Mouse (Mus musculus) kidney, embryonic 16.5 days (tissue): Measurements from ENCODE around the gene Zhx3. TPM values are rescaled to one million over a fixed set of nuclear protein-coding genes. Genes with fewer than 3 reads are reported as not detected.

ENCODE experiments used
- ATAC-seq: fragments of 200-750 bp; cut with Nextera tagmentation; 2 replicates; pipeline ENCODE4 v1.8.0; 2017; ENCODE audit warnings: moderate TSS enrichment; ENCODE audit not compliant: low FRiP score, low TSS enrichment
- H3K27ac ChIP-seq: fragments of 300-500 bp; sonication (generic); 2 replicates; pipeline ENCODE4 v1.5.1; 2014; ENCODE audit warnings: low read length
- H3K27me3 ChIP-seq: fragments of 300-500 bp; sonication (generic); 2 replicates; pipeline ENCODE4 v1.6.1; 2014; ENCODE audit warnings: low read length, control low read depth, mixed read lengths; ENCODE audit not compliant: insufficient read depth
- H3K36me3 ChIP-seq: fragments of 300-500 bp; sonication (generic); 2 replicates; pipeline ENCODE4 v1.6.1; 2014; ENCODE audit warnings: low read length, control low read depth, mixed read lengths; ENCODE audit not compliant: insufficient read depth
- H3K4me1 ChIP-seq: fragments of 300-500 bp; sonication (generic); 2 replicates; pipeline ENCODE4 v1.6.1; 2014; ENCODE audit warnings: low read length, control low read depth, mixed read lengths; ENCODE audit not compliant: insufficient read depth
- H3K4me2 ChIP-seq: fragments of 300-500 bp; sonication (generic); replicated peaks from 2 replicates; pipeline ENCODE4 v1.6.1; 2014; ENCODE audit warnings: low read depth, low read length
- H3K4me3 ChIP-seq: fragments of 300-500 bp; sonication (generic); 2 replicates; pipeline ENCODE4 v1.5.1; 2014; ENCODE audit warnings: mild to moderate bottlenecking, low read length
- H3K9ac ChIP-seq: fragments of 300-500 bp; sonication (generic); replicated peaks from 2 replicates; pipeline ENCODE4 v1.6.1; 2014; ENCODE audit warnings: low read length
- H3K9me3 ChIP-seq: fragments of 300-500 bp; sonication (generic); 2 replicates; pipeline ENCODE4 v1.6.1; 2016; ENCODE audit warnings: low read length, control low read depth
- WGBS: fragments of 180-500 bp; shearing (Covaris S2); extraction: QIAGEN DNeasy Blood & Tissue Kit; methylation state at CpG from one replicate; pipeline ENCODE4 v1.1.7; 2014; 5-methylcytosine and 5-hydroxymethylcytosine counted together
- polyA plus RNA-seq: library from polyadenylated mRNA; unstranded; fragments of >200 nt; fragmentation: Nextera tagmentation; extraction: Ambion mirVana; gene quantifications from 2 replicates; pipeline ENCODE4 v1.2.1, GENCODE M21; 2015

Gene Zhx3
- polyA plus RNA-seq, 1 experiment from 2014 or later: 15.6 TPM

DNA sequence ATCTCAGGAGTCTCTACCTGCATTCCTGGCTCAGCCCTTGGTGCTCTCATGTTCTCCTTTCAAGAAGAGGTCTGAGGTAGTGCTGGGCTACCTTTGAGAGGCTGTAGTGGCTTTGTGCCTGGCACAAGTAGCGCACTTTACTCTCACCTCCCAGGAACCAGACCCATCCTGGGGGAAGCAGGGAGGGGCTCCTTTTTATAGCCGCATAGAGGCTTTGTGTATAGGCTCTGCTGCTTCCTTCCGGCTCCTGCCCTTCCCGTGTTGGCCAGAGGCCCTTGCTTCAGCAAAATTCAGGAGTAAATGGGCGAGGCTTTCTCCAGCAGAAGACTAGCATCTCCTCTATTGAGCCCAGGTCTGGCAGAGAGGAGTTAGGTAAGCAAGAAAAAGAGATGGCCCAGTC, 134.4 kb downstream of the Zhx3 start:
- H3K4me1 ChIP-seq: peaks cover 61% of the 10 kb centered on the region
- H3K9me3 ChIP-seq: no peaks in the 10 kb centered on the region
- H3K27ac ChIP-seq: peak overlapping the region; percentile 17; the same call in 1 of the 2 replicates
- H3K4me2 ChIP-seq: no peak overlapping the region
- WGBS: 47% methylated on average over 5 of the region's 5 CpGs
- peaks cover 22% of the 10 kb centered on the region for H3K36me3 ChIP-seq
- H3K27me3 ChIP-seq: no peaks in the 10 kb centered on the region
- no peak for ATAC-seq
- no peak overlapping the region for H3K4me3 ChIP-seq
- H3K9ac ChIP-seq: no peak overlapping the region

DNA sequence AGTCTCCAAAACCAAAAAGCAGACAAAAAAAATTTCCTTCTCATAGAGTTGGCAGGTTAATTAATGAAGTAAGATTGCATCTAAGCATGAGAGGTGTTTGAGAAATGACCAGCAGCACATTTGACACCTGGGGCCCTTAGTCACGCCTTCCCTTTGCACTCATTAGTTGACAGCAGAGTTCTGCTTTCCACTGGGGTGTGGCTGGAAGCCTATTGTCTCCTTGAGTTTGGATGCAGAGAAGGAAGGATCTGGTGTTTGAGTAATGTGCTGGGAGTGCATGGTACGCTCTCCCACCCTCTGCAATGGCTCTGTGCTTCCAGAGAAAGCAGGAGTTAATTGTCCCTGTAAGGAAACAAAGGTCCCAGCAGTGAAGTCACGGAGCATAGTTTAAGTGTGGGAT, 136.3 kb downstream of the Zhx3 start:
- H3K4me1 ChIP-seq: peaks cover 67% of the 10 kb centered on the region

DNA sequence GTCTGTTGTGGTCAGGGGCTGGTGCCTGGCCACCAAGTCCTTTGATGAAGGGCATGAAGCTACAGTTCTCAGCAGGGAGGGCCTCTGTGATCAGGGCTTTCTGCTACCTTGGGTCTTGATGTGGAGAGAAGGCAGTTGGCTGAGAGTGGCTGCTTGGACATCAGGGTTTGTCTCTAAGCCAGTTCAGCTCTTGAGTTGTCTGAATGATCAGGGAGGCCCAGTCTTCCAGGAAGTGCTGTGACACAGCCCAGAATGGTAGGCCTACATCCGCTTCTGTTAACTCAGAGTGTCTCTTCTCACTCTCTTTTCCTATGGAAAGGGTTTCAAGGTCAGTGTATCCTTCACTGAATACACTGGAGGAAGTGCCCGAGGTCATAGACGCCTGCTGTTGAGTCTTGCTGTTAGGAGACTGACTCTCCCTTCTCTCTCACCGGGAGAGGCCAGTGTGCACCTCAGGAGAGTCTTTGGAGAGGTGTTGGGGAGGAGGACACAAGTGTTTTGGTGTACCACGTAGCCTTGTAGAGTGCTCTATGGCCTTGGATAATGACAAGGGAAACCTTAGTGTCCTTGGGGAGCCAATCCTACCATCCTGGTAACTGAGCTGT, 137.0 kb downstream of the Zhx3 start:
- no peak overlapping the region for H3K4me2 ChIP-seq
- H3K9me3 ChIP-seq: no peaks in the 10 kb centered on the region
- peaks cover 22% of the 10 kb centered on the region for H3K36me3 ChIP-seq
- no peak for ATAC-seq
- H3K9ac ChIP-seq: no peak overlapping the region
- 80% methylated on average over 5 of the region's 5 CpGs for WGBS
- peaks cover 64% of the 10 kb centered on the region for H3K4me1 ChIP-seq
- no peak overlapping the region for H3K27ac ChIP-seq
- no peak overlapping the region for H3K4me3 ChIP-seq
- H3K27me3 ChIP-seq: no peaks in the 10 kb centered on the region

More for the DNA sequence above, 136.3 kb downstream of the Zhx3 start:
- peaks cover 22% of the 10 kb centered on the region for H3K36me3 ChIP-seq
- H3K4me2 ChIP-seq: no peak overlapping the region
- no peak overlapping the region for H3K4me3 ChIP-seq
- H3K27me3 ChIP-seq: no peaks in the 10 kb centered on the region
- 82% methylated on average over 3 of the region's 3 CpGs for WGBS
- H3K27ac ChIP-seq: no peak overlapping the region
- no peak for ATAC-seq
- no peaks in the 10 kb centered on the region for H3K9me3 ChIP-seq
- H3K9ac ChIP-seq: no peak overlapping the region

DNA sequence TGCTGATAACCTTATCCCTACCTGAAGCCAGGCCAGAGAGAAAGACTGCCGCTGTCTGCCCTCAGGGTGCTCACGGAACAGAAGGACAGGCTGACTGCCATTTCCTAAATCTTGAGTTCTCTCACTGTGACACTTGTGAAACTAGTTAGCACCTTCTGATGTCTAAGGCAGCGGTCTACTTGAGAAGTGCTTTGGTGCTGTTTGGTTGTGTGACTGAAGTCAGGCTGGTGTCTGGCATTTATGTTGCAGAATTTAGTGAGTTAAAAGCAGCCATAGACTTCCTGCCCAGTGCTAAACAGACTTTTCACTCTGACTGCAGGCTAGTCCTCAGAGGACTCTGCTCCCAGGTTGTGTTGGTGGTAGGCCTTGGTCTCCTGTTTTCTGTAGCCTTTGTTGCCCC, 138.5 kb downstream of the Zhx3 start:
- Histone ChIP-seq H3K4me1 (peaks cover 57% of the 10 kb centered on the region), H3K9ac (peak overlapping the region; percentile 98; the same call in 1 of the 2 replicates), H3K27ac (no peak overlapping the region), H3K4me2 (peak overlapping the region; percentile 91; the same call in 1 of the 2 replicates), H3K27me3 (no peaks in the 10 kb centered on the region), H3K4me3 (no peak overlapping the region), H3K9me3 (no peaks in the 10 kb centered on the region), H3K36me3 (peaks cover 22% of the 10 kb centered on the region)
- ATAC-seq: no peak
- 73% methylated on average over 3 of the region's 3 CpGs for WGBS

DNA sequence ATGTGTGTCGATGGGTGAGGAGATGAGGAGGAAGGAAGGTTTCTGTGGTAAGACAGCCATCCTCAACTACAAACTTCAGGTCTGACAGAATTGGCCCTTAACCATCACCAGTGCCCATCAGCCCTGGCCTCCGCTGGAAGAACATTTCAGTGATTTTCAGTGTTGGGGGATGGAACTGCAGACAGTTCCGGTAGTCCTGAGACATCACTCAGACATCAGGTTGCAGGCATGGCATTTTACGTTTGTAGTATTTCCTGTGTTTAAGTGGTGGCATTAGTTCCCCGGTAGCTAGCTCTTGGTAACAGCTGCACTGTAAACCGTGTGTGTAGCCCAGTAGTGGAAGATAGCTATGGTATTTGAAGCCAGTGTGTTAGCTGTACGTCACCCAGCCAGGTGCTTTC, 139.7 kb downstream of the Zhx3 start:
- no peaks in the 10 kb centered on the region for H3K27me3 ChIP-seq
- ATAC-seq: no peak
- 0 out of 2 replicates have a peak overlapping the region, but pooled peaks have one; percentile 16 for H3K27ac ChIP-seq
- H3K36me3 ChIP-seq: peaks cover 22% of the 10 kb centered on the region
- H3K4me3 ChIP-seq: peak overlapping the region; percentile 90
- peak overlapping the region; percentile 91 for H3K4me2 ChIP-seq
- 26% methylated on average over 7 of the region's 7 CpGs for WGBS
- peak overlapping the region; percentile 98 for H3K9ac ChIP-seq
- H3K9me3 ChIP-seq: no peaks in the 10 kb centered on the region
- peaks cover 53% of the 10 kb centered on the region for H3K4me1 ChIP-seq

DNA sequence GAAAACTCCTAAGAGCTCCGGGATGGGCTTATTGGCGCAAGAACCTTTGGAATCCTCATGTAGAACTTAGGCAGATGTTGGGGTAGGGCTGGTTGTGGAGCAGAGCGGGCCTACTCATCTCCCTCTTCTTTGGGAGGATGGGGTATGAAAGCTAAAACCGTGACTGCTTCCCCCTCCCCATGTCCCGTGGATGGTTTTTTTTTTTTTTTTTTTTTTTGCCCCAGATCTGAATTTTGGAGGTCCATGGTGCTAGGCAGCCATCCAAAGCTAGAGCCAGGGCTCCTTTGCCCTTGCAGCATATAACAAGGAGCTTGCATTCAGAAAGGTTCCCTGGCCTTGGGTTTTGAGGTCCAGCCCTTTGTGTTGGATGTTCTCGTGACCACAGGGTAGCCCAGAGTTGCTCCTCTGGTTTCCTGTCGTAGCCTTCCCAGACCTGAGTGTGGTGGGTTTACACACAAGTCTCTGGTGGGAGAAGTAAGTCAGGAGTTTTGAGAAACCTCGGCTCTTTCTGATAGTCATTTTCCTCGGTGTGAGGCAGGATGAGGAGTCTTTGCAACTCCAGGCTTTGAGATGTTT, 140.3 kb downstream of the Zhx3 start:
- Histone ChIP-seq H3K9ac (peak overlapping the region; percentile 98), H3K27me3 (no peaks in the 10 kb centered on the region), H3K4me3 (peak overlapping the region; percentile 90), H3K4me1 (peaks cover 53% of the 10 kb centered on the region), H3K27ac (peak overlapping the region; percentile 94; the same call in 1 of the 2 replicates), H3K4me2 (peak overlapping the region; percentile 91), H3K36me3 (peaks cover 22% of the 10 kb centered on the region), H3K9me3 (no peaks in the 10 kb centered on the region)
- peak; percentile 0; the same call in 1 of the 2 replicates for ATAC-seq
- WGBS: 15% methylated on average over 9 of the region's 9 CpGs

DNA sequence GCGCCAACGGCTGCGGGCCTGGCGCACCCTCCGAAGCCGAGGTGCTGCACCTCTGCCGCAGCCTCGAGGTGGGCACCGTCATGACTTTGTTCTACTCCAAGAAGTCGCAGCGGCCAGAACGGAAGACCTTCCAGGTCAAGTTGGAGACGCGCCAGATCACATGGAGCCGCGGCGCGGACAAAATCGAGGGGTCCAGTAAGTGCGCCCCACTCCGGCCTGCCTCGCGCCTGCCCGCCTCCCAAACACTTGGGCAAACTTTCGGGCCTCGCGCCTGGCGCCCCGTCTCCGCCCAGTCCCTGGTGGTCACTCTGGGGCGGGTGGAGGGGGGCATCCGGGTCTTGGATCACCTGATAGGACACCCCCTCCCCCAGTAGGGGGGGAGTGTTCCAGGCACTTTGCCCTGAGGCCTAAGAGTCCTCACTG, 140.9 kb downstream of the Zhx3 start:
- peak overlapping the region; percentile 91 for H3K4me2 ChIP-seq
- H3K27ac ChIP-seq: peak overlapping the region; percentile 94
- peaks cover 49% of the 10 kb centered on the region for H3K4me1 ChIP-seq
- H3K27me3 ChIP-seq: no peaks in the 10 kb centered on the region
- peak; percentile 36 for ATAC-seq
- peak overlapping the region; percentile 90 for H3K4me3 ChIP-seq
- no peaks in the 10 kb centered on the region for H3K9me3 ChIP-seq
- peaks cover 17% of the 10 kb centered on the region; the same call in 1 of the 2 replicates for H3K36me3 ChIP-seq
- peak overlapping the region; percentile 98 for H3K9ac ChIP-seq
- WGBS: under 1% methylated on average over 32 of the region's 32 CpGs

DNA sequence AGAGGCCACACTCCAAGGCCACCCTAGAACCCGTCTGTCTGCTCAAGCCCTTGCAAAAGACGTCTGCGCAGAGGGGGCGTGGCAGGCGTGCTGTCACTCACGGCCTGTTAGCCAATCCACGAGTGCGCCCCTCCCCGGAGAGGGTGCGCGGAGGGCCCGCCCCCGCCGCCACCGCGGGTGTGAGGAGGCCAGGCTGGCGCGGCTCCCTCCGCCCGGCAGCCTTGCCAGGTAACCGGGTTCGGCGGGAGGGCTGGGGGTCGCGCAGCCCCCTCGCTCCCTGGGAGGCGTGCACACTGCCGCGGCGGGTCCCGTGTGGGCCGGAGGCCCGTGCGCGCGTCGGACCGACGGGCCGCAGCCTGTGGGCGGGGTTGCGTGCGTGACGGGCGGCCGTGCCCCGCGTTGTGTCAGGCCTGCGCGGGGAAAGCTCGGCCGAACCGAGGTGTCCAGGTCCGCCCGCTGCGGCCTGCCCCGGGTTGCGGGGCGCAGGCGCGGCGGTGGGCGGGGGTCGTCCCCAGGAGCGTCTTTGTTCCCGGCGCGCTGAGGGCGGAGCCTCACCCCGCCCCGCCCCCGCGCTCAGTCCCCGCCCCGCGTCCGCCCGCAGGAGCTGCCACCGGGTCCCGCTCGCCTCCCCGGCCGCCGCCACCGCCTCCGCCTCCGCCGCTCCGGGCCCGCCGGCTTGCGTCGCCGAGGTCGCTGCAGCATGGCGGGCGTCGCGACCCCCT, 141.5 kb downstream of the Zhx3 start, which contains the start of gene Plcg1:
Gene Plcg1 (plus strand): TSS at position 184 of the 722 bp plus-strand sequence.
- ATAC-seq: peak; percentile 93
- peaks cover 49% of the 10 kb centered on the region for H3K4me1 ChIP-seq

DNA sequence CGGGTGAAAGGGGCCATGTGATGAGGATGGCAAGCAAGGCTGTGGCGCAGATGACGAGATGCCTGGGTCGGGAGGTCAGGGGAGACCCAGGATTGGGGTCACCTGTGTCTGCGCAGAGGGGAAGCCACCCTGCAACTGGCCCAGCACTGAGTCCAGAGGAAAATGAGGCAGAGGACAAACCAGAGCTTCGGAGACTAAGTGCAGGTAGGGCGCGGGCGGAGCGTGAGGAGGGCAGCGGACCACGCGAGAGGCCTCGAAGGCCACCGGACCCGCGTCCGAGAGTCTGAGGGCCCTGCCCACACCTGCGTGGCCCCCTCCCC, 142.0 kb downstream of the Zhx3 start:
- H3K27me3 ChIP-seq: no peaks in the 10 kb centered on the region
- no peaks in the 10 kb centered on the region for H3K9me3 ChIP-seq
- H3K4me2 ChIP-seq: peak overlapping the region; percentile 91
- peak overlapping the region; percentile 90 for H3K4me3 ChIP-seq
- ATAC-seq: no peak
- H3K27ac ChIP-seq: no peak overlapping the region
- WGBS: 3% methylated on average over 19 of the region's 19 CpGs
- peaks cover 44% of the 10 kb centered on the region for H3K4me1 ChIP-seq
- peak overlapping the region; percentile 98 for H3K9ac ChIP-seq
- H3K36me3 ChIP-seq: peaks cover 9% of the 10 kb centered on the region; the same call in 1 of the 2 replicates

More for the DNA sequence above, 141.5 kb downstream of the Zhx3 start, which contains the start of gene Plcg1:
- Histone ChIP-seq H3K9me3 (no peaks in the 10 kb centered on the region), H3K4me3 (peak within 1 kb of the TSS; percentile 90), H3K27me3 (no peaks in the 10 kb centered on the region), H3K36me3 (peaks cover 14% of the 10 kb centered on the region; the same call in 1 of the 2 replicates), H3K4me2 (peak within 1 kb of the TSS; percentile 91), H3K9ac (peak within 1 kb of the TSS; percentile 98), H3K27ac (peak within 1 kb of the TSS; percentile 94)
- under 1% methylated on average over 72 of the region's 99 CpGs for WGBS
